Mouse (Mus musculus) activated CD4-positive, CD25-positive, alpha-beta regulatory T cell, adult 9 weeks (primary cell): ENCODE measurements around the gene Ston1. TPM values are rescaled to one million over a fixed set of nuclear protein-coding genes. Genes with fewer than 3 reads are reported as not detected.

Source experiments
- polyA plus RNA-seq: library from polyadenylated mRNA; unstranded; fragments of 100-300 nt; shearing (Covaris generic); gene quantifications from one replicate; pipeline ENCODE4 v1.2.1, GENCODE M21; 2017

The Ston1 gene
- 3.4 TPM for polyA plus RNA-seq

DNA sequence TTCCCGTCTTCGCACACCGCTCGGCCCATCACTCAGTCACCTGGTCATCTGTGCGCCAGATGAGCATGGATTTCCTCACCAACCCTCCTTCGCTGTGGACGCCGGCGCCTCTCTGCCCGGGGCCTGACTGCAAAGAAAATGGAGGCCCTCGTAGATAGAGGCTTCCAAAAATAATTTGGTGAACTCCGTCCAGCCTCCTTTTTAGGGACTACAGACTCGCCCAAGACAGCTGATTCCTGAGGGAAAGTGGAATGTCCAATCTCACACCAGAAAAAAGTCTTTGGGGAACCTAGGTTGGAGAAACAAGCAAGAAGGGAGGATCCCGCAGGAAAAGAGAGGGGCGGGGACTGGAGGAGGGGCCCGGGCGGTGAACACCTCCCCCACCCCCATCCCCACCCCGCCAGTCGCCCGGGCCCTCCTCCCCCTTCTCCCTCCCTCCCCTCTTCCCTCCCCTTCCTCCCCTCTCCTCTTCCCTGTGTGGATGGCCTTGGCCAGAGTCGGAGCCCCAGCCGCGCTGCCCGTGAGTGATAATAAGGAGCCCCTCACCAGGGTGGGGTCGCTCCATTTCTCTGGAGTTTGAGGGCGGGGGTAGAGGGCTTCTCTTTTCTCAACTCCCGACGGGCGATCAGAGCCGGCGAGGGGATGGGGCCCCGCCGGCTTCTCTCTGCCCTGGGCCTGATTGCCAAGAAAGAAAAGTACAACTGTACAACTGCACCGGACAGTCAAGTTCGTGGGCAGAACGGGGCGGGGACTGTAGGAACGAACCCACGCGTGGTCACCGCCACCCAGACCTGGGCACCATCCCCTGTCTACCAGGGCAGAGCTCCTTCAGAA, at the start of gene Ston1:
Ston1 (plus strand) TSS at position 463 of the 834 bp plus-strand sequence.

DNA sequence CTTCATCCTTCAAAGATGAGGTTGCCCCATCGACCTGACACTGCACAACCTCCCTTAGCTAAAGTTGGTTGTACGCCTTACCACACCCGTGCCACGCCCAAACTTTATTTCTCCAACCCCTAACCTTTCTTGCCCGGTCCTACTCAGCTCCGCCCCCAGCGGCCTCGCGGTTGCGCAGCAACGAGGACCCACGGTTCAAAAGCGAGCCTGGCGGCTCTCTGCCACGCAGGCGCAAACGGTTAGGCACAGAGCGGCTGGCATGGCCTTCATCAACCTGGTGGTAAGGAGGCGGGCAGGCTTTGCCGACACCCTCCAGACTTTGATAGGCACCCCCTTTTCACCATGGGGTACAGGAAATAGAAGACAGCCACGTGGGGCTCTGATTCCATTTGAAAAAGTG, 71.0 kb downstream of the Ston1 start, which contains the start of gene Gtf2a1l:
Gtf2a1l (plus strand) TSS at position 209 of the 400 bp plus-strand sequence.

Other genes with a start within 250 kb of the Ston1 start
- gene Foxn2, start 157.0 kb upstream of the Ston1 start, polyA plus RNA-seq: 28.6 TPM
- 30.8 TPM for gene Ppp1r21, start 67.6 kb upstream of the Ston1 start, polyA plus RNA-seq
- gene Gtf2a1l, start 71.0 kb downstream of the Ston1 start, polyA plus RNA-seq: not detected
- not detected for gene Lhcgr, start 194.3 kb downstream of the Ston1 start, polyA plus RNA-seq